Mouse (Mus musculus) right cerebral cortex, postnatal 25 days (tissue): Measurements from ENCODE around the gene Daxx.
A peak's percentile ranks its signal among the peaks of the same experiment; 100 is the strongest.

Source experiments
- DNase-seq: peaks from one replicate; pipeline ENCODE4 v3.0.0; 2022

Daxx gene

GRCm38 (mm10) chr17:33921361-33921760 lies 12.1 kb downstream of the Daxx start:
- DNase-seq = no peak

GRCm38 (mm10) chr17:33924577-33925283 lies 15.5 kb downstream of the Daxx start:
- no peak for DNase-seq

DNA sequence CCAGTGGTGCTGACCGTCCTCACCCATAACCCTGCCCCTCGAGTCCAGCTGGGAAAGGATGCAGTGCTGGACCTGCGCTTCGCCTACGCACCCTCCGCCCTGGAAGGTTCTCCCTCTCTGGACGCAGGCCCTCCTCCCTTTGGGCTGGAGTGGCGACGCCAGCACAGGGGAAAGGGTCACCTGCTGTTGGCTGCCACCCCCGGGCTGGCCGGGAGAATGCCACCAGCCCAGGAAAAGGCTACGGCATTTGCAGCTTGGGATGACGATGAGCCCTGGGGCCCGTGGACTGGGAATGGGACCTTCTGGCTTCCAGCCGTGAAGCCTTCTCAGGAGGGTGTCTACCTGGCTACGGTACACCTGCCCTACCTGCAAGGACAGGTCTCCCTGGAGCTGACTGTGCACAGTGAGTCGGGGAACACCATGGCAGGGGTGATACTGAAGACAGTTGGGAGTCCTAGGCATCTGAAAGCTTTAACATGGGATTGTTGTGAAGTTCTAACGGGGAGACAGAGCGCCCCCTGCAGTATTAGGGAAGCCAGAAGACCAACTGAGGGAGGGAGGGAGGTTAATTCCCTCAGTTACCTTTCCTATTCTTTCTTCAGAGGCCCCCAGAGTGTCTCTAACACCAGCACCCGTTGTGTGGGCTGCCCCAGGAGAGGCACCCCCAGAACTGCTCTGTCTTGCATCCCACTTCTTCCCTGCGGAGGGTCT lies 16.3 kb downstream of the Daxx start:
- no peak for DNase-seq

DNA sequence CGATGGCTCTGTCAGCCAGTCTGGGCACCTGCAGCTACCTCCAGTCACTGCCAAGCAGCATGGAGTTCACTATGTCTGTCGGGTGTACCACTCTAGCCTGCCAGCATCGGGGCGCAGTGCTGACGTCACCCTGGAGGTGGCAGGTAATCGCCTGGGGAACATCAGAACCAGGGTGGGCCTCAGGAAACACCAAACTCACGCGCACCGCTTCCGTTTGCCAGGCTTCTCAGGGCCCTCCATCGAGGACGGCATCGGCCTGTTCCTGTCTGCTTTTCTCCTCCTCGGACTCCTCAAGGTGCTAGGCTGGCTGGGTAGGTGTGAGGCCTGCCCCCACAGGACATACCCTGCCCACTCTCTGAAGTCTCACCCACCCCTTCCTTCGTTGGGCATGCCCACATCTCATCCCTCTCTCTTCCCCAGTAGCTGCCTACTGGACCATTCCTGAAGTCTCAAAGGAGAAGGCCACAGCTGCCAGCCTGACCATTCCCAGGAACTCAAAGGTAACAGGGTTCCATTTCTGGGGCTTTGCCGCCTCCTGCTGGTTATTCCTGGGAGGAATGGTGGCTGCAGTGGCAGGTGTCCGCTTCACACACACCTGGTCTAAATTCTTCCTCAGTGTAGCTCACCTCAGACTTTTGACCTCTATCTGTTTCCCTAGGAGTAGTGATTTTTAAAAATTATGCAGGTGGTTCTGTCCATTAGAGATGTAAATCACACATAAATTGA lies 17.2 kb downstream of the Daxx start:
- DNase-seq = no peak

DNA sequence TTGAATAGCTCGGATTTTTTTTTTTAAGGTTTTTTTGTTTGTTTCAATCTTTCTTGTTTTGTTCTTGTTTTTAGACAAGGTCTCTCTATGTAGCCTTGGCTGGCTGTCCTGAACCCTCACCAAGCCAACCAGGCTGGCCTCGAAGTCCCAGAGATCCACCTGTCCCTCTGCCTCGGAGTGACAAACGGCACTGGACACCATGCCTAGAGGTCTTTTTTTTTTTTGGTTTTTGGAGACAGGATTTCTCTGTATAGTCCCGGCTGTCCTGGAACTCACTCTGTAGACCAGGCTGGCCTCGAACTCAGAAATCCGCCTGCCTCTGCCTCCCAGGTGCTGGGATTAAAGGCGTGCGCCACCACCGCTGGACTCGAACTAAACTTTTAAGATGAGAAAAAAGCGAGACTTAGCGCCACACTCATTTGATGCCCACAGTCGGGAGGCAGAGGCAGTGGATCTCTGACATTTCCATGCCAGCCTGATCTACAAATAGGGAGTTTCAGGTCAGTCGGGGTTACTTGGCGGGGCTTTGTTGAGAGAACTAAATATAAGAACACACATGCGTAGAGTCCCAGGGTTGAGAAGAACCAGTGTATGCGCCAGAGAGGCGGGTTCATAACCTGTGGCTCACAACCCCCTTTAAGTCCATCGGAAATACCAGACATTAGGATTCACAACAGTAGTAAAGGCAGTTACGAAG lies 19.2 kb downstream of the Daxx start:
- DNase-seq = no peak

- DNase-seq = peak; percentile 93
These were observed 20.4 kb downstream of the Daxx start, which contains the start of gene Rgl2 for GRCm38 (mm10) chr17:33929371-33930279. Gene Rgl2 (plus strand): TSS chr17:33929543.

GRCm38 (mm10) chr17:33930280-33931158 lies 21.3 kb downstream of the Daxx start:
- DNase-seq = peak; percentile 73

- DNase-seq = no peak
These were observed 22.1 kb downstream of the Daxx start for GRCm38 (mm10) chr17:33931159-33931866.

- DNase-seq = no peak
These were observed 22.7 kb downstream of the Daxx start for GRCm38 (mm10) chr17:33931947-33932346.

DNA sequence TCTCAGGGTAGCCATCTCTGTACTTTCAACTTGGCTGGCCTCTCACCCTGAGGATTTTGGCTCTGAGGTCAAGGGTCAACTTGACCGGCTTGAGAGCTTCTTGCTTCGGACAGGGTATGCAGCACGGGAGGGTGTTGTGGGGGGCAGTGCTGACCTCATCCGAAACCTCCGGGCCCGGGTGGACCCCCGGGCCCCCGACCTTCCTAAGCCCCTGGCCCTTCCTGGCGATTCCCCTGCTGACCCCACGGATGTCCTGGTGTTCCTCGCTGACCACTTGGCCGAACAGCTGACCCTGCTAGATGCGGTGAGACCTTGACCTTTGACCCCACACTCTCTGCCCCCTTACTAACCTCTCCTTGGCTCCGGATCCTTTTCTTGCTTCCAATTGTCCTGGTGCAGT lies 23.2 kb downstream of the Daxx start:
- DNase-seq = no peak

- DNase-seq = no peak
These were observed 23.8 kb downstream of the Daxx start for GRCm38 (mm10) chr17:33932970-33933369.

GRCm38 (mm10) chr17:33935422-33936055 lies 26.3 kb downstream of the Daxx start:
- no peak for DNase-seq

DNA sequence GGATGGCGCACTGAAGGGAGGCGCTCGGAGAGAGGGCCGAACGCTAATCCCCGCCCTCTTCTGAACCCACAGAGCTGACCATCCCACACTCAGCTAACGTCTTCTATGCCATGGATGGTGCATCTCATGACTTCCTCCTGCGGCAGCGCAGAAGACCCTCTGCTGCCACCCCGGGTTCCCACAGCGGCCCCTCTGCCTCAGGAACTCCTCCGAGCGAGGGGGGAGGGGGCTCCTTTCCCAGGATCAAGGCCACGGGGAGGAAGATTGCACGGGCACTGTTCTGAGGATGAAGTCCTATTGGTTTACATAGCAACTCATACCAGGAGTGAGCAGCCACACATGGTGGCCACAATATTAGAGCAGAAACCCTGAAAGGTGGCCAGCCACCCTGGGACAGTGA lies 27.8 kb downstream of the Daxx start:
- DNase-seq = no peak

DNA sequence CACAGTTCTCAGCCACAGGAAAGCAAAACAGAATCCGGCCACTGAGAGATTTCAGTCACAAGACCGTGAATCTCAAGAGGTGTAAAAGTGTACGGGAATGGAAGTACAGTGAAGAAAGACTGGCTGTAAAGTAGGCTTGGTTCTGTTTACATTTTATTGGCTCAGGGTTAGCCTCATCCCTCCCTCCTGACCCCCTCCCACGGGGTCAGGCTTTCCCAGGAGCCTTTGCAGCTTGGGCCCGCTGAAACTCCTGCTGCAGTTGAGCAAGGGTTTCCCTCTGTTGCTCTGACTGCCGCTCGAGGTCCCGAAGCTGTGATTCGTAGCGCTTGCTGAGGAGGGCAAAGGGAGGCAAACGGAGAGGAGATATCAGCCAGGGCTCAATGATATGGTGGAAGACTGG lies 29.6 kb downstream of the Daxx start:
- DNase-seq = no peak

DNA sequence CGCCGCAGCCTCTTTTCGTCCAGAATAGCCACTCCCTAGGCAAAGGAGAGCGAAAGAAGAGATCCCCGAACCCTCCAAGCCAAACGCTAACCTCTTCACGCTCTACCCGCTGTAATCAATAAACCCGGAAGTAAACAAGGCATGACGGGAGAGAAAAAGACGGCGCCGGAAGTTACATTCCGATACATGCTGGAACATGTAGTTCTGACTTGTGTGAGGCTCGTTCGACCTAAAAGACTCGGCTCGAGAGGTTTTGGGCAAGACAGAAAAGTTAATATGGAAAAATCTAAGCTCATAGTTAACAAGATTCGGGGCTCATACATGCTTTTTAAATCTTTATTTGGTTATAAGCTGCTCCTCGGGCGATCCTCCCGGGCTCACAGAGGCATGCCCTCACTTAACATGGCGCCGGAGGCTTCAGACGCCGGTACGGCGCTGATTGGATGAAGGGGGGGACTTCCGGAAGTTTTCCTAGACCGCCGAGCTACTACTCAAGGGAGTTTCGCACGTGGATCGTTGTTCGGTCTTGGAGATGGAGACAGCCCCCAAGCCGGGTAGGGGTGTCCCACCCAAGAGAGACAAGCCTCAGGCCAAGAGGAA lies 31.1 kb downstream of the Daxx start, which contains the start of the genes Pfdn6 and Wdr46:
Pfdn6 (minus strand) TSS at position 138 of the 600 bp plus-strand sequence.
Wdr46 (plus strand) TSS at position 455 of the 600 bp plus-strand sequence.
- DNase-seq = peak; percentile 85

DNA sequence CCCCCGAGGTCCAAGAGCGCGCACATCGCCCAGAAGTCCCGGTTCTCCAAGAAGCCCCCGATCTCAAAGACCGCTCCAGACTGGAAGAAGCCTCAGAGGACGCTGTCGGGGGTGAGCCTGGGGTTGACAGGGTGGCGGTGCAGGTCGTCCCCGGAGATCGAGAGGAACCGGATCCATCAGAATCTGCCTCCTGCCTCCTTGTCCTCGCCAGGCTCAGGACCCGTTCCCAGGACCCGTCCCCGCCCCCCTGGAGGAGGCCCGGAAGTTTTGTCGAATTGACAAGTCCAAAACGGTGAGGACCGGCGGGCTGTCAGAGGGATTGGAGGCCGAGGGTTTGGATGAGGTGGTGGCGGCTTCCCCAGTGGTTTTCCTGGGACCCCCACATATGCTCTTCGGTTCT lies 31.8 kb downstream of the Daxx start:
- DNase-seq = no peak

DNA sequence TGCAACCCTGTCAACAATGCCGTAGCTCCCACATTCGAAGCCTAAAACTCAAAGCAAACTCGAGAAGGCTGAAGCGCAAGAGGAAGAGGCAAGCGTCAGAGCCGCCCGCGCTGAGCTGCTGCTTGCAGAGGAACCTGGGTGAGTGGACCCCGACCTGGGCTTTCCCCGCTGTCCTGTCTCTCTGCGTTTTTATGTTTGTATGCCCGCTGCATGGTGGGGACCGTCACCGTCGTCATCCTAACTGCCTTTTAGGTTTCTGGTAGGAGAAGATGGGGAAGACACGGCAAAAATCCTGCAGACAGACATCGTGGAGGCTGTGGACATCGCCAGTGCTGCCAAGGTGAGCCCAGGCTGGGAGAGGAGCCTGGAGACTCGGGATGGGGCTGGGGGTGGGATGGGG lies 32.2 kb downstream of the Daxx start:
- no peak for DNase-seq

DNA sequence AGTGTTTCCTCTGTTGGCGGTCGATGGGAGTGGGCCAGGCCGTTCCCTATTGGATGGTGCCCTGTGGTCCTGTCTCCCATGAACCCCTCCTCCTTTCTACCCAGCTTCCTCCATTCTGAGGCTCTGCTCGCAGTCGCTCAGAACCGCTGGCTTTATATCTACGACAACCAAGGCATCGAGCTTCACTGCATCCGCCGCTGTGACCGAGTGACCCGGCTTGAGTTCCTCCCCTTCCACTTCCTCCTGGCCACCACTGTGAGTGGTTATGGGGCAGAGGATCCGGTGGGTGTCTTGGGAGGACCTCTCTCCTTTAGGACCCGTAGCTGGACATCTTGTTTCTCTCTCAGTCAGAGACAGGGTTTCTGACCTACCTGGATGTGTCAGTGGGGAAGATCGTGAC lies 34.2 kb downstream of the Daxx start:
- no peak for DNase-seq

- no peak for DNase-seq
These were observed 38.3 kb downstream of the Daxx start for GRCm38 (mm10) chr17:33947430-33948089.
